Mouse (Mus musculus): ENCODE results near the gene Hist1h3b.

DNA sequence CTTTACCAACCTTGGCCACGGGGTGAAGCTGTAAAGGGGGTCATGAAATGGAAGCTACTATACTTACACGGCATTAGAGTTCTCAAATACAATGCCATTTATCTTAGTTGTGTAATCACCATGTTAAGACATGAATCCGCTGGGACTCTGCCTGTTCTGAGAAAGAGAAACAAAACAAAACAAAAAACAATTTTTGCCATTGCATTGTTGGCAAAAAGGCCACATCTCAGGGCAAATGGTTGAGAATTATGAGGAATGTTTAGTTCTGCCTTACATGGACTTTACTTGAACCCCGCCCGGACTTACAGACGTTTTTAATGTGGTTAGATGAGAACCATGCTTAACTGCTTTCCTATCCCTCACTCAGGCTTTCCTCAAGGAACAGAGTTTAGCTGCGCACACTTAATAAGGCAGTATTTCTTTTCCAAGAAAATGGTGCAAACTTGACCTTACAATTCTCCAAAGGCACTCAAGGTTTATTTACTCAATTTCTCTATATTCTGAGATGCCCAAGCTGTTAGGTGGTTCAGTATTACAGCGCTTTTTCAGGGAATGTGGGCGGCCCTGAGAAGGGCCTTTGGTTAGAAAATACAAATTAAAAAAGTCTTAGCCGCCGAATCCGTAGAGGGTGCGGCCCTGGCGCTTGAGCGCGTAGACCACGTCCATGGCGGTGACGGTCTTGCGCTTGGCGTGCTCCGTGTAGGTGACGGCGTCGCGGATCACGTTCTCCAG is 8.3 kb downstream of the Hist1h3b start:
- TF ChIP-seq CTCF (IDR thresholded peaks at IDR 0.05; ENCODE audit: borderline replicate concordance, insufficient read depth, low read length) (no peak), POLR2A (IDR thresholded peaks at IDR 0.05; ENCODE audit: low read depth, low read length) (peak; percentile 30; the same call in 1 of the 2 replicates)

Data from embryonic fibroblast, embryonic 13.5 days (primary cell).